Mouse (Mus musculus) bone marrow macrophage, adult 2 months (primary cell): ENCODE measurements around the gene Orc6.

Source experiments
- CTCF ChIP-seq: IDR thresholded peaks from 2 replicates; pipeline ENCODE4 v1.5.1; 2012; ENCODE audit warnings: low read depth, mild to moderate bottlenecking, low read length, moderate library complexity
- POLR2A ChIP-seq: IDR thresholded peaks from 2 replicates; pipeline ENCODE4 v1.6.1; 2012; ENCODE audit warnings: mild to moderate bottlenecking, low read depth, low read length, borderline replicate concordance

- TF ChIP-seq CTCF: no peak
- TF ChIP-seq POLR2A: no peak
These were observed 27.6 kb downstream of the Orc6 start for GRCm38 (mm10) chr8:85327036-85327435.
